Mouse (Mus musculus) forebrain, embryonic 14.5 days (tissue): ENCODE measurements around the gene Defa28. TPM values are rescaled to one million over a fixed set of nuclear protein-coding genes. Genes with fewer than 3 reads are reported as not detected.
"Not testable (repeated sequence)": the region's sequence is repeated elsewhere in the genome, so short reads cannot be mapped to it uniquely, and the experiment has no call there.

Experiments
- ATAC-seq: fragments of 200-750 bp; cut with Nextera tagmentation; 2 replicates; pipeline ENCODE4 v1.8.0; 2017; ENCODE audit warnings: mild to moderate bottlenecking, moderate library complexity
- DNase-seq: peaks from one replicate; pipeline ENCODE4 v3.0.0-alpha.2; 2015; ENCODE audit warnings: low spot score
- H3K27ac ChIP-seq: fragments of 300-500 bp; sonication (generic); 2 replicates; pipeline ENCODE4 v1.5.1; 2014; ENCODE audit warnings: low read depth, mild to moderate bottlenecking, control low read depth, low read length, moderate library complexity
- H3K27me3 ChIP-seq: fragments of 300-500 bp; sonication (generic); replicated peaks from 2 replicates; pipeline ENCODE4 v1.6.1; 2014; ENCODE audit warnings: low read length, control low read depth, mixed read lengths; ENCODE audit not compliant: control insufficient read depth, insufficient read depth
- H3K36me3 ChIP-seq: fragments of 300-500 bp; sonication (generic); 2 replicates; pipeline ENCODE4 v1.6.1; 2014; ENCODE audit warnings: low read length, control low read depth; ENCODE audit not compliant: control insufficient read depth, insufficient read depth
- H3K4me1 ChIP-seq: fragments of 300-500 bp; sonication (generic); 2 replicates; pipeline ENCODE4 v1.6.1; 2014; ENCODE audit warnings: antibody characterized with exemption, low read length, control low read depth; ENCODE audit not compliant: control insufficient read depth, insufficient read depth
- H3K4me2 ChIP-seq: fragments of 300-500 bp; sonication (generic); 2 replicates; pipeline ENCODE4 v1.6.1; 2014; ENCODE audit warnings: mild to moderate bottlenecking, control low read depth, low read length
- H3K4me3 ChIP-seq: fragments of 300-500 bp; sonication (generic); 2 replicates; pipeline ENCODE4 v1.5.1; 2014; ENCODE audit warnings: low read depth, low read length, control low read depth
- H3K9ac ChIP-seq: fragments of 300-500 bp; sonication (generic); 2 replicates; pipeline ENCODE4 v1.6.1; 2014; ENCODE audit warnings: mild to moderate bottlenecking, low read length, control low read depth, moderate library complexity
- H3K9me3 ChIP-seq: fragments of 300-500 bp; sonication (generic); replicated peaks from 2 replicates; pipeline ENCODE4 v1.6.1; 2016; ENCODE audit warnings: low read length, control low read depth, mixed read lengths; ENCODE audit not compliant: control insufficient read depth
- WGBS: fragments of 180-500 bp; shearing (Covaris S2); extraction: QIAGEN DNeasy Blood & Tissue Kit; methylation state at CpG from one replicate; pipeline ENCODE4 v1.1.7; 2014; 5-methylcytosine and 5-hydroxymethylcytosine counted together
- polyA plus RNA-seq: library from polyadenylated mRNA; unstranded; fragments of >200 nt; fragmentation: Nextera tagmentation; extraction: Ambion mirVana; gene quantifications from 2 replicates; pipeline ENCODE4 v1.2.1, GENCODE M21; 2014

The Defa28 gene
- polyA plus RNA-seq, result not detected in 2 replicates

- H3K4me3 ChIP-seq, H3K27ac ChIP-seq, H3K9ac ChIP-seq, H3K27me3 ChIP-seq, H3K36me3 ChIP-seq, H3K4me2 ChIP-seq, DNase-seq, ATAC-seq, H3K9me3 ChIP-seq, H3K4me1 ChIP-seq: not testable (repeated sequence)
- no CpG with 5 or more reads among the region's 1 CpGs for WGBS
These were observed at the start of gene Defa28 for GRCm38 (mm10) chr8:21582706-21583105. Gene Defa28 (plus strand): TSS chr8:21583006.

DNA sequence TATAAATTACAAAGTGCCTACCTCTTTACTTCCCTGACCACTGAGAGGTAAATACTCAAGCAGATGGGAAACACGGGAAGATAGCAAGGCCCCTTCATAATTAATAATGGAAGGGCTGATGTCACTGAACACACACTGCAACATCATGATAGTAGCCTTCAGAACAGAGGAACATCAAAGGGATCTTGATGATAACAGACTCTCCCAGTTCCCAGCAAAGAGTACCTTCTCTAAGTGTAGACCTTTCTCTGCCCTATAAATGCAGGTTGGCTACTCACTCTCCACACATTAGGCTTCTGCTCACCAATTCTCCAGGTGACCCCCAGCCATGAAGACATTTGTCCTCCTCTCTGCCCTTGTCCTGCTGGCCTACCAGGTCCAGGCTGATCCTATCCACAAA is 17.7 kb upstream of the Defa28 start, which contains the start of gene Defa37:
Defa37 (plus strand) TSS at position 301 of the 400 bp plus-strand sequence.
- not testable (repeated sequence) for DNase-seq, H3K4me2 ChIP-seq, H3K27ac ChIP-seq, H3K27me3 ChIP-seq, H3K9me3 ChIP-seq, H3K4me3 ChIP-seq, H3K4me1 ChIP-seq, H3K36me3 ChIP-seq, H3K9ac ChIP-seq, ATAC-seq
- WGBS, result no CpG with 5 or more reads among the region's 1 CpGs

- not testable (repeated sequence) for H3K9me3 ChIP-seq, H3K9ac ChIP-seq, H3K27me3 ChIP-seq, DNase-seq, H3K36me3 ChIP-seq, H3K27ac ChIP-seq, ATAC-seq, H3K4me3 ChIP-seq, H3K4me2 ChIP-seq, H3K4me1 ChIP-seq
- WGBS, result no CpG with 5 or more reads among the region's 1 CpGs
These were observed 11.6 kb downstream of the Defa28 start, which contains the start of gene Gm7861 for GRCm38 (mm10) chr8:21594408-21594807. Gene Gm7861 (minus strand): TSS chr8:21594508.

- not testable (repeated sequence) for H3K9me3 ChIP-seq, H3K9ac ChIP-seq, H3K36me3 ChIP-seq, ATAC-seq, H3K4me1 ChIP-seq, H3K4me3 ChIP-seq, H3K27me3 ChIP-seq, H3K27ac ChIP-seq, H3K4me2 ChIP-seq, DNase-seq
- no CpG with 5 or more reads among the region's 1 CpGs for WGBS
These were observed 35.1 kb downstream of the Defa28 start, which contains the start of gene Defa26 for GRCm38 (mm10) chr8:21617883-21618282. Gene Defa26 (plus strand): TSS chr8:21618183.

Other genes with a start within 250 kb of the Defa28 start
- not detected in 2 replicates for gene Defa2, start 204.5 kb upstream of the Defa28 start, polyA plus RNA-seq
- gene Defa33, start 191.2 kb upstream of the Defa28 start, polyA plus RNA-seq, result not detected in 2 replicates
- gene Defa36, start 155.6 kb upstream of the Defa28 start, polyA plus RNA-seq, result not detected in 2 replicates
- not detected in 2 replicates for gene Gm7849, start 126.4 kb upstream of the Defa28 start, polyA plus RNA-seq
- gene Defa20, start 73.7 kb upstream of the Defa28 start, polyA plus RNA-seq, result not detected in 2 replicates
- gene Defa32, start 54.0 kb upstream of the Defa28 start, polyA plus RNA-seq, result not detected in 2 replicates
- gene Defa37, start 17.6 kb upstream of the Defa28 start, polyA plus RNA-seq, result not detected in 2 replicates
- not detected in 2 replicates for gene Gm7861, start 11.5 kb downstream of the Defa28 start, polyA plus RNA-seq
- not detected in 2 replicates for gene Defa26, start 35.2 kb downstream of the Defa28 start, polyA plus RNA-seq
- not detected in 2 replicates for gene Defa17, start 72.8 kb downstream of the Defa28 start, polyA plus RNA-seq
- gene Defa34, start 82.8 kb downstream of the Defa28 start, polyA plus RNA-seq, result not detected in 2 replicates
- gene AY761184, start 120.6 kb downstream of the Defa28 start, polyA plus RNA-seq, result not detected in 2 replicates
- gene Defa24, start 151.5 kb downstream of the Defa28 start, polyA plus RNA-seq, result not detected in 2 replicates
- gene Defb50, start 240.5 kb downstream of the Defa28 start, polyA plus RNA-seq, result not detected in 2 replicates